Mouse (Mus musculus): ENCODE data around the gene Fgg. TPM values are rescaled to one million over a fixed set of nuclear protein-coding genes. Genes with fewer than 3 reads are reported as not detected.
A peak's percentile ranks its signal among the peaks of the same experiment; 100 is the strongest.

Fgg gene
- polyA plus RNA-seq, 1 experiment from 2014 or later = 0.17 TPM

DNA sequence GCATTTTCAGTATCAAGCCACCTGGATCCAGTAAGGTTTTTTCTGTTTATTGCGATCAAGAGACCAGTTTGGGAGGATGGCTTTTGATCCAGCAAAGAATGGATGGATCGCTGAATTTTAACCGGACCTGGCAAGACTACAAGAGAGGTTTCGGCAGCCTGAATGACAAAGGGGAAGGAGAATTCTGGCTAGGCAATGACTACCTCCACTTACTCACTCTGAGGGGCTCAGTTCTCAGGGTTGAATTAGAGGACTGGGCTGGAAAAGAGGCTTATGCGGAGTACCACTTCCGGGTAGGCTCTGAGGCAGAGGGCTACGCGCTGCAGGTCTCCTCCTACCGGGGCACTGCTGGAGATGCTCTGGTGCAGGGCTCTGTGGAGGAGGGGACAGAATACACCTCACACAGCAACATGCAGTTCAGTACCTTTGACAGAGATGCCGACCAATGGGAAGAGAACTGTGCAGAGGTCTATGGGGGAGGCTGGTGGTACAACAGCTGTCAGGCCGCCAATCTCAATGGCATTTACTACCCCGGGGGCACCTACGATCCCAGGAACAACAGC is 25.3 kb downstream of the Fgg start:
- Histone ChIP-seq H3K4me3 (ENCODE audit: low read depth, low read length) (no peak overlapping the region), H3K27me3 (ENCODE audit: control insufficient read depth, insufficient read depth, low read length) (no peaks in the 10 kb centered on the region), H3K9me3 (ENCODE audit: control insufficient read depth, low read length) (no peaks in the 10 kb centered on the region), H3K9ac (ENCODE audit: low read length) (no peak overlapping the region), H3K27ac (ENCODE audit: low read depth, low read length) (no peak overlapping the region), H3K4me2 (ENCODE audit: low read depth) (no peak overlapping the region), H3K4me1 (ENCODE audit: control insufficient read depth, insufficient read depth, low read length) (no peaks in the 10 kb centered on the region), H3K36me3 (ENCODE audit: control insufficient read depth, insufficient read depth, low read length) (no peaks in the 10 kb centered on the region)
- whole genome bisulfite sequencing = 52% methylated on average over 13 of the region's 13 CpGs
- ATAC-seq (ENCODE audit: insufficient read depth, low FRiP score, low TSS enrichment) (no peak), DNase-seq (ENCODE audit: low spot score) (peak; percentile 15)

DNA sequence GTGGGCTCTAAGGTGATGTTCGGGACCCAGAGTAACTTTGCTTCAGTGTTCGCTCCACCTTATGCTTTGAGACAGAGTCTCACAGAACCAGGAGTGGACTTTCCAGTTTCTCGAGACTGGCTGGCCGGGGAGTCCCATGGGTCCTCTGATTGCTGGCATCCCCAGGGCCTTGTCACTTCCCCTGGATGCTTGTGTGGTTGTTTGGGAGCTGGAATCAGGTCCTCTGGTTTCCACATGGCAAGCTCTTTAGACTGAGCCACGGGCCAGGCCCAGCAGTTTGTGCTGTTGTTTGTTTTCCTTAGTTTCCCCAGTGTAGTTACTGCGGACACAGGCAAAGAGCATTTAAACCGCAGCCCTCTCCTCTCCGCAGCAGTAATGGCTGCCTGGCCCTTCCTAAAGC is 26.3 kb downstream of the Fgg start:
- DNase-seq (ENCODE audit: low spot score) (no peak), ATAC-seq (ENCODE audit: insufficient read depth, low FRiP score, low TSS enrichment) (no peak)
- Histone ChIP-seq H3K36me3 (ENCODE audit: control insufficient read depth, insufficient read depth, low read length) (no peaks in the 10 kb centered on the region), H3K9ac (ENCODE audit: low read length) (no peak overlapping the region), H3K4me3 (ENCODE audit: low read depth, low read length) (no peak overlapping the region), H3K27me3 (ENCODE audit: control insufficient read depth, insufficient read depth, low read length) (no peaks in the 10 kb centered on the region), H3K4me1 (ENCODE audit: control insufficient read depth, insufficient read depth, low read length) (no peaks in the 10 kb centered on the region), H3K27ac (ENCODE audit: low read depth, low read length) (no peak overlapping the region), H3K9me3 (ENCODE audit: control insufficient read depth, low read length) (no peaks in the 10 kb centered on the region), H3K4me2 (ENCODE audit: low read depth) (no peak overlapping the region)
- WGBS = 74% methylated on average over 8 of the region's 8 CpGs

DNA sequence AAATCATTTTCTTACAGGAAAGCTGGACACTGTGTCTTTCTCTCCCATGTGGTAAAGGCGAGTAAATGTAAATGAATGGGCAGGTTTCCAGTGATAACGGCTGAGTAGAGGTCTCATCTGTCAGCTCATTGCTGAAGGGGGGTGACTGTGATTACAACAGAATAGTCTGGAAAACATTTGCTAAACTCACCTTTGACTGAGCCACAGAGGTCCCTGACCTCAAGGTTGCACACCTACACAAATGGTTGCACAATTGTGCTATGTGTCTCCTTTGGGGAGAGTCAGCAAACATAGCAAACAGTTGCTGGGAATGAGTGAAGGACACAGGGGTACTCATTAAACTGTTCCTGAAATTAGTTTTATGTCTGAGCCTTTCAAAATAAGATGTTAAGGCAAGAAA is 31.3 kb downstream of the Fgg start:
- Histone ChIP-seq H3K4me3 (ENCODE audit: low read depth, low read length) (no peak overlapping the region), H3K4me2 (ENCODE audit: low read depth) (no peak overlapping the region), H3K4me1 (ENCODE audit: control insufficient read depth, insufficient read depth, low read length) (no peaks in the 10 kb centered on the region), H3K36me3 (ENCODE audit: control insufficient read depth, insufficient read depth, low read length) (no peaks in the 10 kb centered on the region), H3K9ac (ENCODE audit: low read length) (no peak overlapping the region), H3K27ac (ENCODE audit: low read depth, low read length) (no peak overlapping the region), H3K9me3 (ENCODE audit: control insufficient read depth, low read length) (no peaks in the 10 kb centered on the region), H3K27me3 (ENCODE audit: control insufficient read depth, insufficient read depth, low read length) (no peaks in the 10 kb centered on the region)
- no peak for DNase-seq (ENCODE audit: low spot score)
- WGBS = 88% methylated on average over 2 of the region's 2 CpGs
- ATAC-seq (ENCODE audit: insufficient read depth, low FRiP score, low TSS enrichment) = no peak

DNA sequence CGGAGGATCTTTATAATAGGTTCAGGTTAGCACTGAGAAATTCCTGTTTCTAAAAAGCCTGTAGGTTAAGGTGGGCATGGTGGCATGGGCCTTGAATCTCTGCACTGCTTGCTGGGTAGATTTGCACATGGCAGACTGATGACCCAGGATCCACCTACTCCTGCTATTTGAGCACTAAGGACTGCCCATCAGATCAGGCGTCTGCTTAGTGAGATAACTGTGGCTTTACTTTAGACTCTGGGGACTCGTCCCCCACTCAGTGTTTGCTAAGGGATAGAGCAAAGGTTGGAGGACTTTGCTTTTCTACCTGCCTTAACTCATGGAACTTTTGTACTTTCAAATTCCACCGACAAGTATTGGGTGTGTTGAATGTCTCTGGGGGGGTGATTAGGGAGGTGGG is 32.1 kb downstream of the Fgg start:
- 79% methylated on average over 4 of the region's 4 CpGs for WGBS
- Histone ChIP-seq H3K9me3 (ENCODE audit: control insufficient read depth, low read length) (no peaks in the 10 kb centered on the region), H3K4me2 (ENCODE audit: low read depth) (no peak overlapping the region), H3K27ac (ENCODE audit: low read depth, low read length) (no peak overlapping the region), H3K4me1 (ENCODE audit: control insufficient read depth, insufficient read depth, low read length) (no peaks in the 10 kb centered on the region), H3K9ac (ENCODE audit: low read length) (no peak overlapping the region), H3K4me3 (ENCODE audit: low read depth, low read length) (no peak overlapping the region), H3K36me3 (ENCODE audit: control insufficient read depth, insufficient read depth, low read length) (no peaks in the 10 kb centered on the region), H3K27me3 (ENCODE audit: control insufficient read depth, insufficient read depth, low read length) (no peaks in the 10 kb centered on the region)
- ATAC-seq (ENCODE audit: insufficient read depth, low FRiP score, low TSS enrichment) (no peak), DNase-seq (ENCODE audit: low spot score) (no peak)

DNA sequence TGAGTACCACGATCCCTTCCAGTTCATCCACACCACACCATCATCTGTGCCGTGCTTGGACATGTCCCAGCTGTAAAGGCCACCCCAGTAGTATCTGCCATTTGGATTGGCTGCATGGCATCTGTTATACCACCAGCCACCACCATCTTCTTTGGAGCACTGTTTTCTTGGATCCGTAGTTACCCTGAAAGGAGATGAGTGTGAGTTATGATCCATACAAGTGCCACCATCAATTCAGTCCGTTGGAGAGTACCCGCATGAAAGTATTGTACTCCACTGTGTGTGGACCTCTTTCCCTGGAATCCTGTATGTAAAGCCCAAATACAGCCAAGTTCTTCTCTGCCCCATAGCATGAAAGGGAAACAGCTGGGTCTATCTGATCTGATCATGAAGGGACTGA is 34.9 kb downstream of the Fgg start:
- no peak for DNase-seq (ENCODE audit: low spot score)
- H3K9ac ChIP-seq (ENCODE audit: low read length) = no peak overlapping the region
- no peak overlapping the region for H3K4me2 ChIP-seq (ENCODE audit: low read depth)
- ATAC-seq (ENCODE audit: insufficient read depth, low FRiP score, low TSS enrichment) = no peak
- no peaks in the 10 kb centered on the region for H3K4me1 ChIP-seq (ENCODE audit: control insufficient read depth, insufficient read depth, low read length)
- H3K27ac ChIP-seq (ENCODE audit: low read depth, low read length) = no peak overlapping the region
- no peaks in the 10 kb centered on the region for H3K36me3 ChIP-seq (ENCODE audit: control insufficient read depth, insufficient read depth, low read length)
- H3K4me3 ChIP-seq (ENCODE audit: low read depth, low read length) = no peak overlapping the region
- H3K27me3 ChIP-seq (ENCODE audit: control insufficient read depth, insufficient read depth, low read length) = no peaks in the 10 kb centered on the region
- H3K9me3 ChIP-seq (ENCODE audit: control insufficient read depth, low read length) = no peaks in the 10 kb centered on the region
- 87% methylated on average over 5 of the region's 5 CpGs for WGBS

DNA sequence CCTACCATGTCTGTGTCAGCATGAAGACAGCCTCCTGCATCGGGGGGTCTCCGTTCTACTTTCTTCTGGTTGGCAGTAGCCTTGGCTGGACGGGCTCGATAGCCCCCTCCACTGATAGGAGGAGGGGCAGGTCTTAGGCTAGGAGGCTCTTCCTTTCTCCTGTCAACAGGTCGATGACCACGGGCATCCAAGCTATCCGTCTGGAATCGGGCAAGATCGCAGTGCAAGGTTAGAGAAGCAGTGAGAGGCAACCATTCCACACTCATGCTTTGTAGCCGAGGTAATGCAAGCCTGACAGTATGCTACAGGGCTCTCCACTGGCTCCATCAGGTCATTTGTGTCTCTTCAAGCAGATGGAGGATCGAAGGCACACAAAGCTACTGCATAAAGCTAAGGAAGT is 39.1 kb downstream of the Fgg start:
- H3K4me1 ChIP-seq (ENCODE audit: control insufficient read depth, insufficient read depth, low read length) = no peaks in the 10 kb centered on the region
- H3K4me2 ChIP-seq (ENCODE audit: low read depth) = no peak overlapping the region
- H3K27ac ChIP-seq (ENCODE audit: low read depth, low read length) = no peak overlapping the region
- H3K4me3 ChIP-seq (ENCODE audit: low read depth, low read length) = no peak overlapping the region
- H3K27me3 ChIP-seq (ENCODE audit: control insufficient read depth, insufficient read depth, low read length) = no peaks in the 10 kb centered on the region
- H3K36me3 ChIP-seq (ENCODE audit: control insufficient read depth, insufficient read depth, low read length) = no peaks in the 10 kb centered on the region
- H3K9ac ChIP-seq (ENCODE audit: low read length) = no peak overlapping the region
- H3K9me3 ChIP-seq (ENCODE audit: control insufficient read depth, low read length) = no peaks in the 10 kb centered on the region
- DNase-seq (ENCODE audit: low spot score) (no peak), ATAC-seq (ENCODE audit: insufficient read depth, low FRiP score, low TSS enrichment) (no peak)
- 82% methylated on average over 11 of the region's 11 CpGs for WGBS

DNA sequence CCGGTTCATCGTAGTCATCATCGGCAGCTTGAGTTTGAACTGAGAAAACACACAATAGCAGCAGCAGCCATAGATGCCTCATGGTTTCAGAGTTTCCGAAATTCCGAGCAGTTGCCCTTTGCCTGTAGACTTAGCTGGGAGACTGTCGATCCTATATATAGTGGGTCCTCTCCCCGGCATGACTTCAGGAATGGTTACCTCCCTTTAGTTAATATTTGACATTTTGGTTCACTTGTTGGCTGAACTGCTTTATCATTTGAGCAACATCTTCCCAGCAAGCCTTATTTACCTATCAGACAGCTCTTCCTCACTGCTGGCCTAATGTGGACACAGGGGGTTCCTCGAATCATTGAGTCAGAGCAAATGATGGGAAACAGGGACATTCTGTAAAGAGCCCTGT is 42.2 kb downstream of the Fgg start, which contains the start of gene Fgb:
TSS of gene Fgb (minus strand) at position 184 of the 400 bp plus-strand sequence.
- no peak for ATAC-seq (ENCODE audit: insufficient read depth, low FRiP score, low TSS enrichment)
- Histone ChIP-seq H3K4me2 (ENCODE audit: low read depth) (no peak within 1 kb of the TSS), H3K27ac (ENCODE audit: low read depth, low read length) (no peak within 1 kb of the TSS), H3K9me3 (ENCODE audit: control insufficient read depth, low read length) (no peaks in the 10 kb centered on the region), H3K4me3 (ENCODE audit: low read depth, low read length) (no peak within 1 kb of the TSS), H3K9ac (ENCODE audit: low read length) (no peak within 1 kb of the TSS), H3K4me1 (ENCODE audit: control insufficient read depth, insufficient read depth, low read length) (no peaks in the 10 kb centered on the region), H3K36me3 (ENCODE audit: control insufficient read depth, insufficient read depth, low read length) (no peaks in the 10 kb centered on the region), H3K27me3 (ENCODE audit: control insufficient read depth, insufficient read depth, low read length) (no peaks in the 10 kb centered on the region)
- WGBS = 81% methylated on average over 8 of the region's 8 CpGs
- no peak for DNase-seq (ENCODE audit: low spot score)

DNA sequence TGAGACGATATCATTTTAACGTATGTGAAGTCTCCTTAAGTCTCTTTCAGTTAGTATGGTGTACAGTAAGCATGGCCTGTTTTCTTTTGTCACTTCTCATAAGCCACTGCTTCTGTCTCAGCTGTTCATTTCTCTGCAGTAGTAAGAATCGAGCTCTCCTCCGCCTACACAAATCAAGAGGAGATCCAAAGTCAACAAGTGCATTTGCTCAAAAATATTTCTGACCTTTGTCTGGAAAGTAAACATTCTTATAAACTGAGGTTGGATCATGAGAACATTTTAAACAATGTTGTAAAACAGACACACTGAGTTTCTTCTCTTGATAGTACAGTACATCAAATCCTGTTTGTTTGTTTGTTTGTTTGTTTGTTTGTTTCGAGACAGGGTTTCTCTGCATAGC is 43.1 kb downstream of the Fgg start:
- no peaks in the 10 kb centered on the region for H3K36me3 ChIP-seq (ENCODE audit: control insufficient read depth, insufficient read depth, low read length)
- no peak overlapping the region for H3K27ac ChIP-seq (ENCODE audit: low read depth, low read length)
- no peaks in the 10 kb centered on the region for H3K9me3 ChIP-seq (ENCODE audit: control insufficient read depth, low read length)
- no peak overlapping the region for H3K4me3 ChIP-seq (ENCODE audit: low read depth, low read length)
- no peaks in the 10 kb centered on the region for H3K27me3 ChIP-seq (ENCODE audit: control insufficient read depth, insufficient read depth, low read length)
- H3K9ac ChIP-seq (ENCODE audit: low read length) = no peak overlapping the region
- DNase-seq (ENCODE audit: low spot score) = no peak
- 85% methylated on average over 5 of the region's 5 CpGs for WGBS
- H3K4me2 ChIP-seq (ENCODE audit: low read depth) = no peak overlapping the region
- ATAC-seq (ENCODE audit: insufficient read depth, low FRiP score, low TSS enrichment) = no peak
- H3K4me1 ChIP-seq (ENCODE audit: control insufficient read depth, insufficient read depth, low read length) = no peaks in the 10 kb centered on the region

DNA sequence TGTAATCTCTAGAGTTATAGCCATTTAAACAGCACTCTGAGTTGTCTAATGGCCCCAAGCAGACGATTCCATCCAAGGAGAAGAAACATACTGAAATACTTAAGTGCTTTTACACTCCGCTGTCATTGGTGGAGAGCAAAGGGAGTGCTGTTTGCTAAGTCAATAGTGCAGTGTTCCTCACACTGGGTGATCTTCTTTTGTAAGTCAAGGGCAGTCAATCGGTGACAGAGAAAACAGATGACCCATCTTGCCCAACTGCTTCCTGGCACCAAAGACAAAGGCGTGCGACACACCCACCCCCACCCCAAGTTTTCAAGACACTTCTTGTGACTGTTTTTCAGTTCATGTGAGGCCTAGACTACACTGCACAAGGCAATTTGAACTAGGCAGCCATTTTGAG is 44.6 kb downstream of the Fgg start:
- no peak for ATAC-seq (ENCODE audit: insufficient read depth, low FRiP score, low TSS enrichment)
- no peaks in the 10 kb centered on the region for H3K27me3 ChIP-seq (ENCODE audit: control insufficient read depth, insufficient read depth, low read length)
- no peak for DNase-seq (ENCODE audit: low spot score)
- H3K36me3 ChIP-seq (ENCODE audit: control insufficient read depth, insufficient read depth, low read length) = no peaks in the 10 kb centered on the region
- no peak overlapping the region for H3K4me3 ChIP-seq (ENCODE audit: low read depth, low read length)
- H3K9ac ChIP-seq (ENCODE audit: low read length) = no peak overlapping the region
- WGBS = 74% methylated on average over 5 of the region's 5 CpGs
- no peak overlapping the region for H3K4me2 ChIP-seq (ENCODE audit: low read depth)
- no peak overlapping the region for H3K27ac ChIP-seq (ENCODE audit: low read depth, low read length)
- no peaks in the 10 kb centered on the region for H3K9me3 ChIP-seq (ENCODE audit: control insufficient read depth, low read length)
- no peaks in the 10 kb centered on the region; the same call in 1 of the 2 replicates for H3K4me1 ChIP-seq (ENCODE audit: control insufficient read depth, insufficient read depth, low read length)

All from neural tube, embryonic 11.5 days (tissue).